Mouse (Mus musculus) stomach, embryonic 14.5 days (tissue): ENCODE data around the gene Slc25a22. TPM values are rescaled to one million over a fixed set of nuclear protein-coding genes. Genes with fewer than 3 reads are reported as not detected.

Source experiments
- ATAC-seq: fragments of 200-750 bp; cut with Nextera tagmentation; 2 replicates; pipeline ENCODE4 v1.8.0; 2017; ENCODE audit warnings: low read depth, moderate TSS enrichment; ENCODE audit not compliant: insufficient number of reproducible peaks, insufficient read depth, low FRiP score
- H3K27ac ChIP-seq: fragments of 300-500 bp; sonication (generic); 2 replicates; pipeline ENCODE4 v1.5.1; 2014; ENCODE audit warnings: mild to moderate bottlenecking, low read length, moderate library complexity, mixed read lengths
- H3K27me3 ChIP-seq: fragments of 300-500 bp; sonication (generic); 2 replicates; pipeline ENCODE4 v1.6.1; 2014; ENCODE audit warnings: low read length, control low read depth, mixed read lengths; ENCODE audit not compliant: control insufficient read depth, insufficient read depth
- H3K36me3 ChIP-seq: fragments of 300-500 bp; sonication (generic); 2 replicates; pipeline ENCODE4 v1.6.1; 2014; ENCODE audit warnings: mild to moderate bottlenecking, control low read depth, low read length, moderate library complexity, mixed read lengths; ENCODE audit not compliant: control insufficient read depth, insufficient read depth
- H3K4me1 ChIP-seq: fragments of 300-500 bp; sonication (generic); 2 replicates; pipeline ENCODE4 v1.6.1; 2014; ENCODE audit warnings: low read length, control low read depth, mixed read lengths; ENCODE audit not compliant: control insufficient read depth, insufficient read depth
- H3K4me2 ChIP-seq: fragments of 300-500 bp; sonication (generic); replicated peaks from 2 replicates; pipeline ENCODE4 v1.6.1; 2014; ENCODE audit warnings: low read depth, low read length, control low read depth
- H3K4me3 ChIP-seq: fragments of 300-500 bp; sonication (generic); 2 replicates; pipeline ENCODE4 v1.5.1; 2014; ENCODE audit warnings: low read depth, low read length, control low read depth
- H3K9ac ChIP-seq: fragments of 300-500 bp; sonication (generic); replicated peaks from 2 replicates; pipeline ENCODE4 v1.6.1; 2014; ENCODE audit warnings: low read depth, mild to moderate bottlenecking, control low read depth, low read length, moderate library complexity, mixed read lengths
- H3K9me3 ChIP-seq: fragments of 300-500 bp; sonication (generic); 2 replicates; pipeline ENCODE4 v1.6.1; 2016; ENCODE audit warnings: low read depth, low read length, control low read depth; ENCODE audit not compliant: control insufficient read depth
- WGBS: fragments of 180-500 bp; shearing (Covaris S2); extraction: QIAGEN DNeasy Blood & Tissue Kit; methylation state at CpG from one replicate; pipeline ENCODE4 v1.1.7; 2014; 5-methylcytosine and 5-hydroxymethylcytosine counted together
- polyA plus RNA-seq: library from polyadenylated mRNA; unstranded; fragments of >200 nt; fragmentation: Nextera tagmentation; extraction: Ambion mirVana; gene quantifications from 2 replicates; pipeline ENCODE4 v1.2.1, GENCODE M21; 2014

Gene Slc25a22
- polyA plus RNA-seq, result 31.5 and 34.0 TPM in 2 replicates

DNA sequence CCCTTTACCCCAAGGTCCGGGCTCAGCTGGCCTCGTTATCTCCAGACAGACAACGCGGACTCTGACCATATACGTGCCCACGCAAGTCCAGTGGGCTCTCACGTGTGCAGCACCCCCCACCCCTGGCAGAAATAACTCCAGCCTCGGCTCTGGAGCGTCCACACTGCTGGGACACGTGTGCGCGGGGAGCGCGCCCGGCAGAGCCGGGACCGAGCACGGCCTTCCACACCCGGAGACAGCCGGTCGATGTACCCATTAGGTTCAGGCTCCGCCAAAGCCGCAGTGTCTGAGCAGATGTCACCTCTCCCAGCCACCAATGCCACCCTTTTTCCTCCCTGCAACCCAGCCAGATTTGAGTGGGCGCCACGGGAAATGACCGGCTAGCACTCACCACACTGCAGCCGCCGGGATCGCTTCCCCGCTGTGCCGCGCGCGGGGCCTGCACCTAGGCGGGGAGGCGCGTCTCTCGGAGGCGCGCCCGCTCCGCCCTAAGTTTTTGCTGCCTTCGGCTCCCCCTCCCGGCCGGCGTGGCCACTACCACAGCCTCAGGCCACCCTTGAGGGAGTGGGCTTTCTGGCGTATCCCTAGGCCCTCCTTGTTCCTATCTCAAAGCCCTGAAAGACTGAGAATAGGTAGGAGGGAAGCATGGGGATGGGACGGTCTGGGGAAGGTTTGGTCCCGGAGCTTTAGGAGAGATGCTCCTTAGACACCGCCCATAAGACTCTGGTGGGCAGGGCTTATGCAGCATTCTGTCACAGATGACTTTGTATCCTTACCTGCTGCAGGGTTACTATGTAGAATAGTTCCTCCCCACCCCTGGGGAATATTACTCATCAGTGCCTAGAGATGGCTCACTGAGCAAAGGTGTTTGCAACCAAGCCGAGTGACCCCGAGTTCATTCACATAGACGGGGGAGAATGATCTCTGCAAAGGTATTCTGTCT lies at the start of gene Slc25a22:
Slc25a22 (minus strand) TSS at position 715 of the 943 bp plus-strand sequence.
- WGBS, result 5% methylated on average over 53 of the region's 53 CpGs
- H3K27ac ChIP-seq, result peak within 1 kb of the TSS; percentile 1; the same call in 1 of the 2 replicates
- H3K9me3 ChIP-seq, result no peaks in the 10 kb centered on the region
- ATAC-seq, result peak; percentile 74
- peaks cover 28% of the 10 kb centered on the region for H3K4me1 ChIP-seq
- peak within 1 kb of the TSS; percentile 69 for H3K9ac ChIP-seq
- H3K36me3 ChIP-seq, result peaks cover 22% of the 10 kb centered on the region
- H3K4me3 ChIP-seq, result peak within 1 kb of the TSS; percentile 68
- H3K4me2 ChIP-seq, result peak within 1 kb of the TSS; percentile 90
- H3K27me3 ChIP-seq, result no peaks in the 10 kb centered on the region

DNA sequence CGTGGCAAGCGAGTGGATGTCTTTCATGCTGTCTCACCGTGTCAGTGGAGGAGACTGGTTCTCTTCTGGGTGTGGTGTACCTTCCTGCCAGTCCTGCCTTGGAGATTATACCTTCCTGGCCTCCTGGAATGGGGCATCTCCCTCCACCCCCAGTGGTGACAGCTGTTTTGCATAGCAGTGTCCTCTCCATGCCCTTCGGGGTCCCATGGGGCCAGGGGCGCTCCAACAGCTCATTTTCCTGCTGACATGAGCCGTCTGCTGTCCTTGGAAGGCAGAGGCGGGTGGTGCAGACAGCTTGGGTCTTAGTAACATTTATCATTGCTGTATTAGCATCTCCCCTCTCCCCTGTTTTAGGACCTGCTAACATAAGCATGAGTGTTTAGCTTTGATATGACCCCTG lies 49.4 kb upstream of the Slc25a22 start:
- 0 out of 2 replicates have a peak, but pooled peaks cover under 1% of the 10 kb centered on the region for H3K27me3 ChIP-seq
- no peak overlapping the region for H3K9ac ChIP-seq
- peaks cover 6% of the 10 kb centered on the region for H3K36me3 ChIP-seq
- peaks cover 8% of the 10 kb centered on the region for H3K4me1 ChIP-seq
- no peak for ATAC-seq
- no peak overlapping the region for H3K4me3 ChIP-seq
- 73% methylated on average over 7 of the region's 7 CpGs for WGBS
- no peak overlapping the region for H3K27ac ChIP-seq
- no peaks in the 10 kb centered on the region for H3K9me3 ChIP-seq
- H3K4me2 ChIP-seq, result no peak overlapping the region

GRCm38 (mm10) chr7:141486239-141486638 lies 48.5 kb upstream of the Slc25a22 start:
- WGBS, result 96% methylated on average over 1 of the region's 1 CpGs
- no peak for ATAC-seq
- peaks cover 8% of the 10 kb centered on the region for H3K4me1 ChIP-seq
- 0 out of 2 replicates have a peak, but pooled peaks cover 4% of the 10 kb centered on the region for H3K36me3 ChIP-seq
- no peak overlapping the region for H3K9ac ChIP-seq
- H3K4me2 ChIP-seq, result no peak overlapping the region
- no peak overlapping the region for H3K27ac ChIP-seq
- H3K9me3 ChIP-seq, result no peaks in the 10 kb centered on the region
- H3K4me3 ChIP-seq, result no peak overlapping the region
- 0 out of 2 replicates have a peak, but pooled peaks cover 3% of the 10 kb centered on the region for H3K27me3 ChIP-seq

GRCm38 (mm10) chr7:141485606-141486005 lies 47.9 kb upstream of the Slc25a22 start:
- H3K4me3 ChIP-seq, result no peak overlapping the region
- no peak overlapping the region for H3K4me2 ChIP-seq
- H3K27ac ChIP-seq, result no peak overlapping the region
- no peak for ATAC-seq
- no peak overlapping the region for H3K9ac ChIP-seq
- WGBS, result 85% methylated on average over 2 of the region's 2 CpGs
- H3K36me3 ChIP-seq, result 0 out of 2 replicates have a peak, but pooled peaks cover 1% of the 10 kb centered on the region
- H3K9me3 ChIP-seq, result no peaks in the 10 kb centered on the region
- 0 out of 2 replicates have a peak, but pooled peaks cover 3% of the 10 kb centered on the region for H3K27me3 ChIP-seq
- H3K4me1 ChIP-seq, result peaks cover 8% of the 10 kb centered on the region

GRCm38 (mm10) chr7:141485186-141485585 lies 47.5 kb upstream of the Slc25a22 start:
- Histone ChIP-seq H3K36me3 (no peaks in the 10 kb centered on the region), H3K4me1 (peaks cover 8% of the 10 kb centered on the region), H3K4me3 (no peak overlapping the region), H3K27ac (no peak overlapping the region), H3K9me3 (no peaks in the 10 kb centered on the region), H3K4me2 (no peak overlapping the region), H3K27me3 (0 out of 2 replicates have a peak, but pooled peaks cover 3% of the 10 kb centered on the region), H3K9ac (no peak overlapping the region)
- no peak for ATAC-seq
- WGBS, result 62% methylated on average over 2 of the region's 2 CpGs

GRCm38 (mm10) chr7:141484186-141485120 lies 46.8 kb upstream of the Slc25a22 start:
- H3K9me3 ChIP-seq, result no peaks in the 10 kb centered on the region
- H3K36me3 ChIP-seq, result no peaks in the 10 kb centered on the region
- H3K4me3 ChIP-seq, result no peak overlapping the region
- WGBS, result 64% methylated on average over 5 of the region's 5 CpGs
- no peak overlapping the region for H3K4me2 ChIP-seq
- no peak overlapping the region for H3K27ac ChIP-seq
- ATAC-seq, result no peak
- 0 out of 2 replicates have a peak, but pooled peaks cover 3% of the 10 kb centered on the region for H3K27me3 ChIP-seq
- H3K4me1 ChIP-seq, result peaks cover 8% of the 10 kb centered on the region
- no peak overlapping the region for H3K9ac ChIP-seq

DNA sequence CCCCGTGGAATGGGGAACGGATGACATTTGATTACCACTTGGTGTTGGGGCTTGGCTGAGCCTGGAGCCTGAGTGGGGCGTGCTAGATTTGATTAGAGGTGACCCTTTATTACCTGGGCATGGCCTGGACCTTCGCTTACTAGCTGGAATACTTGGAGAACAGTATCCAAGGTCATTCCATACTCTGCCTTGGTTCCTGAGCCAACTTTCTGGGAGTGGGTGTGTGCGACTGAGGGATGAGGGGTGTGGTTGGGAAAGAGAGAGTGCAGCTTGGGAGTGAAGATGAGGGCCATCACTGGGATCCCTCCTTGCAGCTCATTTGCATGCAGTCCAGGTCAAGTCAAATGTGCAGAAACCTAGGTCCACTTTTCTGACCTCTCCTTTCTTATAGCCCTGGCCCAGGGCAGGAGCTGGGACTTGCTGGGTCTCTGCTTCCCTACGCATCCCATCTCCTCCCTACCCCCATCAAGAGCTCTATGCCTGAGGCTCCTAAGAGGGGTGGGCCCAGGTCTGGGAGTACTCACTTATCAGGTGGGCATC lies 45.5 kb upstream of the Slc25a22 start:
- 0 out of 2 replicates have a peak, but pooled peaks cover 3% of the 10 kb centered on the region for H3K27me3 ChIP-seq
- no peaks in the 10 kb centered on the region for H3K9me3 ChIP-seq
- no peak overlapping the region for H3K4me3 ChIP-seq
- H3K9ac ChIP-seq, result no peak overlapping the region
- peaks cover 12% of the 10 kb centered on the region for H3K4me1 ChIP-seq
- H3K4me2 ChIP-seq, result no peak overlapping the region
- no peak for ATAC-seq
- 66% methylated on average over 6 of the region's 6 CpGs for WGBS
- H3K27ac ChIP-seq, result no peak overlapping the region
- H3K36me3 ChIP-seq, result no peaks in the 10 kb centered on the region
